Mouse (Mus musculus): ENCODE measurements at regions not wholly inside any gene's neighbourhood (a gene's known extent, or its start where the extent isn't known, plus 50 kb on each side); places are given as distances from the start of the nearest gene placed in this dataset.
A peak's percentile ranks its signal among the peaks of the same experiment; 100 is the strongest.

DNA sequence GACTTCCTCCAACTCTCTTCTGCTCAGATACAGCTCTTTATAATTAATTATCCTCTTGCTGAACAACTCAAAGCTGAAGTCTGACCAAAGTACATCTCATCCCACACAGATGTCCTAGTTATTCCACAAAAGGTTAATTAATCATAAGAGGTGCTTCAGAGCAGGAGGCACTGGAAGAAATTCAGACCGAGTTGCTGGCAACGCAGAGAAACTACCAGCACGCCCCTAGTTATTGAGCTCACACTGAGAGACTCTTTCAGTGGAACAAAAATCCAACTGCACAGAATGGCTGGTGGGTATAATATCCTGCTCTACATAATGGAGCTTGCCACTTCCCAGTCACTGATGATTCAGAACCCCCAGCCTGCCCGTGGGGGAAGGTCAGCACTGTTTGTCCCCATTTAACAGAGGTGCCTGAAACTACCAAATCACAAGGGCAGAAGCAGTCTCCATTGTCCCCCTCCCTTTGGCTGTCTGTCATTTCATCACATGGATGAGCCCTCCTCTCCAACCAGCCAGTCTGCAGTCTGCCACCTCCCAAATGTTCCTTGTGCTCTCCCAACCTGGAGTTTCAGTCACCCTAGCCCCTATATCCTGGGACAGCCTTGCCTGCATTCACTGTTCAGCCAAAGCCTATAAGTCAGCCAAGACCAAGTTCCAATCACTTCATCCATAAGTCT lies 170.3 kb upstream of the Creb1 start:
- H3K9ac ChIP-seq, result no peak overlapping the region
- TF ChIP-seq CTCF (IDR thresholded peaks at IDR 0.05; ENCODE audit: low read depth), result no peak

DNA sequence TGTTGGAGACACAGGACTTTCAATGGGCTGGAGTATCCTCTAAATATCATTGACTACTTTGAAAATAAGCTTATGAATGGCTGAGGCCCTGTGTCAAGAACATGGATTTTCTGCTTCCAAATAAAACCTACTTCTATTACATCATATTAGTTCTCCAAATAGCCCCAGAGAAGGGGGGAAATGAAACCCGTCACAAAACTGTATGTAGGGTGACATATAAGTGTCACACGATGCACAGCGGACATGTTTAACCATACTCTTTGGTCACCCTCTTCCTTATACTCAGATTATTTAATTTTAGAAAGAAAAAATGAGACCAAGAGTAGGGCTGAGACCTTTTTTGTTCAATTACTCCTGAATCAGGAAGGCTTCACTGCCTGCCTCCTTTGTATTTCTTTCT lies 189.2 kb upstream of the Creb1 start:
- Histone ChIP-seq H3K9me3 (ENCODE audit: low read length) (no peaks in the 10 kb centered on the region), H3K36me3 (ENCODE audit: insufficient read depth) (no peaks in the 10 kb centered on the region), H3K4me2 (ENCODE audit: low read depth) (no peak overlapping the region), H3K27me3 (ENCODE audit: insufficient read depth, low read length) (no peaks in the 10 kb centered on the region), H3K4me3 (ENCODE audit: low read depth, low read length) (no peak overlapping the region), H3K27ac (ENCODE audit: low read depth, low read length) (no peak overlapping the region), H3K9ac (no peak overlapping the region), H3K4me1 (ENCODE audit: insufficient read depth) (peaks cover 4% of the 10 kb centered on the region; the same call in 1 of the 2 replicates)
- TF ChIP-seq CTCF (IDR thresholded peaks at IDR 0.05; ENCODE audit: low read depth), result no peak
- WGBS, result 78% methylated on average over 3 of the region's 3 CpGs
- ATAC-seq (no peak), DNase-seq (no peak)

More for the DNA sequence above, 170.3 kb upstream of the Creb1 start:
- Histone ChIP-seq H3K4me2 (ENCODE audit: low read depth) (no peak overlapping the region), H3K9me3 (ENCODE audit: low read length) (no peaks in the 10 kb centered on the region), H3K4me3 (ENCODE audit: low read depth, low read length) (no peak overlapping the region), H3K4me1 (ENCODE audit: insufficient read depth) (0 out of 2 replicates have a peak, but pooled peaks cover 6% of the 10 kb centered on the region), H3K36me3 (ENCODE audit: insufficient read depth) (no peaks in the 10 kb centered on the region), H3K27me3 (ENCODE audit: insufficient read depth, low read length) (no peaks in the 10 kb centered on the region), H3K27ac (ENCODE audit: low read depth, low read length) (no peak overlapping the region)
- peak; percentile 77 for ATAC-seq
- WGBS, result 13% methylated on average over 4 of the region's 4 CpGs
- DNase-seq, result peak; percentile 45

DNA sequence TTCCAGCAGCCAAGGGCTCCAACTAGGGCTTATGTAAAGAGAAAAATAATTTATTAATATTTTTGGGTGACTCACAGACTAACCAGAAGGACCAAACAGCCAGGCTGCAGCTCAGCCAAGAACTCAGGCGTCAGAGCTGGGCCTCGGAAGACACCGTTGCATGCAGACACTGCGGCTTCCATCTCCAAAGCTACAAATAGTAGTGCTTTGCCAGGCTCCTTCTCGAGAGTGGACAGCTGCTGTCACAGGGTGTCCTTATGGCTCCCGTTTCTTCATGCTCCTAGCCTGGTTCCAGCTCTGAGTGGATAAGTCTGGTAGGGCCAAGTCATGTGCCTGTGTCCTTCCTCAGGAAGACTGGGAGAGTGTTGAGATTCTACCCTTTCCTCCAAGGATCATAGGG lies 190.8 kb upstream of the Creb1 start:
- no peak overlapping the region for H3K27ac ChIP-seq (ENCODE audit: low read depth, low read length)
- H3K4me3 ChIP-seq (ENCODE audit: low read depth, low read length), result no peak overlapping the region
- H3K4me1 ChIP-seq (ENCODE audit: insufficient read depth), result peaks cover 9% of the 10 kb centered on the region; the same call in 1 of the 2 replicates
- no peaks in the 10 kb centered on the region for H3K27me3 ChIP-seq (ENCODE audit: insufficient read depth, low read length)
- no peaks in the 10 kb centered on the region for H3K36me3 ChIP-seq (ENCODE audit: insufficient read depth)
- H3K9me3 ChIP-seq (ENCODE audit: low read length), result no peaks in the 10 kb centered on the region
- no peak overlapping the region for H3K4me2 ChIP-seq (ENCODE audit: low read depth)
- WGBS, result 65% methylated on average over 6 of the region's 6 CpGs
- no peak overlapping the region for H3K9ac ChIP-seq
- TF ChIP-seq CTCF (IDR thresholded peaks at IDR 0.05; ENCODE audit: low read depth), result no peak
- DNase-seq, result peak; percentile 43
- peak; percentile 77 for ATAC-seq

- Histone ChIP-seq H3K36me3 (ENCODE audit: insufficient read depth) (no peaks in the 10 kb centered on the region), H3K4me1 (ENCODE audit: insufficient read depth) (peaks cover 9% of the 10 kb centered on the region; the same call in 1 of the 2 replicates), H3K9me3 (ENCODE audit: low read length) (no peaks in the 10 kb centered on the region), H3K27ac (ENCODE audit: low read depth, low read length) (no peak overlapping the region), H3K4me3 (ENCODE audit: low read depth, low read length) (no peak overlapping the region), H3K4me2 (ENCODE audit: low read depth) (peak overlapping the region; percentile 35), H3K9ac (no peak overlapping the region), H3K27me3 (ENCODE audit: insufficient read depth, low read length) (no peaks in the 10 kb centered on the region)
- DNase-seq (no peak), ATAC-seq (no peak)
- no peak for TF ChIP-seq CTCF (IDR thresholded peaks at IDR 0.05; ENCODE audit: low read depth)
- 41% methylated on average over 9 of the region's 9 CpGs for WGBS
These were observed 193.9 kb upstream of the Creb1 start for GRCm38 (mm10) chr1:64338575-64338961.

GRCm38 (mm10) chr1:64337619-64338574 lies 194.5 kb upstream of the Creb1 start:
- no peak for TF ChIP-seq CTCF (IDR thresholded peaks at IDR 0.05; ENCODE audit: low read depth)
- ATAC-seq, result peak; percentile 36
- no peaks in the 10 kb centered on the region for H3K9me3 ChIP-seq (ENCODE audit: low read length)
- H3K9ac ChIP-seq, result no peak overlapping the region
- no peaks in the 10 kb centered on the region for H3K27me3 ChIP-seq (ENCODE audit: insufficient read depth, low read length)
- peaks cover 9% of the 10 kb centered on the region; the same call in 1 of the 2 replicates for H3K4me1 ChIP-seq (ENCODE audit: insufficient read depth)
- H3K4me3 ChIP-seq (ENCODE audit: low read depth, low read length), result no peak overlapping the region
- 36% methylated on average over 25 of the region's 25 CpGs for WGBS
- peak overlapping the region; percentile 35 for H3K4me2 ChIP-seq (ENCODE audit: low read depth)
- H3K27ac ChIP-seq (ENCODE audit: low read depth, low read length), result no peak overlapping the region
- H3K36me3 ChIP-seq (ENCODE audit: insufficient read depth), result no peaks in the 10 kb centered on the region
- DNase-seq, result peak; percentile 43

- Histone ChIP-seq H3K27ac (ENCODE audit: low read depth, low read length) (no peak overlapping the region), H3K4me1 (ENCODE audit: insufficient read depth) (no peaks in the 10 kb centered on the region), H3K9me3 (ENCODE audit: low read length) (no peaks in the 10 kb centered on the region), H3K36me3 (ENCODE audit: insufficient read depth) (no peaks in the 10 kb centered on the region), H3K27me3 (ENCODE audit: insufficient read depth, low read length) (no peaks in the 10 kb centered on the region), H3K9ac (no peak overlapping the region), H3K4me3 (ENCODE audit: low read depth, low read length) (no peak overlapping the region), H3K4me2 (ENCODE audit: low read depth) (no peak overlapping the region)
- TF ChIP-seq CTCF (IDR thresholded peaks at IDR 0.05; ENCODE audit: low read depth), result no peak
- 57% methylated on average over 2 of the region's 2 CpGs for WGBS
- DNase-seq (no peak), ATAC-seq (no peak)
These were observed 200.9 kb upstream of the Creb1 start for GRCm38 (mm10) chr1:64331566-64331965.

DNA sequence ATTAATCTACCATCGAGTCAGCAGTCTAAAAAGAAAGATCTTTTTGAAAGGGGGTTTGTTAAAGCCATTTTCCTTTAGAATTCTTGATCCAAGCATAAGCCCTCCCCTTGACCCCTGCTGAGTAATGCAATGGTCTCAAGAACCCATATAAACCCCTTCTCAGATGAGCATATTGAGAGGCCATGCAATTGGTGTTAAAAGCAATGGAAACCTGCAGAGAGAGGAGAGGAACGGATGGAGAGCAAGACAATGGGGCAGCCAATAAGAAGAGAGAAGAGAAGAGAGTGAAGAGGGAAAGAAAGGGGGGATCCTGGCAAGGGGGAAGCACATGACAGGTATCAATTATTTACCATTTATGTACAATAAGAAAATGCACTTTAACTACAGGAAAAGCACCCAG lies 201.7 kb upstream of the Creb1 start:
- ATAC-seq, result no peak; the same call in 1 of the 2 replicates
- no peak overlapping the region for H3K9ac ChIP-seq
- H3K9me3 ChIP-seq (ENCODE audit: low read length), result no peaks in the 10 kb centered on the region
- no peak overlapping the region for H3K4me2 ChIP-seq (ENCODE audit: low read depth)
- H3K4me3 ChIP-seq (ENCODE audit: low read depth, low read length), result no peak overlapping the region
- TF ChIP-seq CTCF (IDR thresholded peaks at IDR 0.05; ENCODE audit: low read depth), result no peak
- WGBS, result 9% methylated on average over 2 of the region's 2 CpGs
- H3K27ac ChIP-seq (ENCODE audit: low read depth, low read length), result no peak overlapping the region
- no peak for DNase-seq
- no peaks in the 10 kb centered on the region for H3K27me3 ChIP-seq (ENCODE audit: insufficient read depth, low read length)
- no peaks in the 10 kb centered on the region for H3K36me3 ChIP-seq (ENCODE audit: insufficient read depth)
- H3K4me1 ChIP-seq (ENCODE audit: insufficient read depth), result no peaks in the 10 kb centered on the region
